Mouse (Mus musculus) mouse embryonic stem cell (cell line): ENCODE measurements around the gene Gne.
"Not testable (repeated sequence)": the region's sequence is repeated elsewhere in the genome, so short reads cannot be mapped to it uniquely, and the experiment has no call there.

ENCODE experiments used
- in situ Hi-C, 2 experiments: fragments of 300-500 bp; cut with MboI; formaldehyde crosslinking; loops; 1 replicate in 1 of 2; 3 replicates in 1 of 2; pipeline ENCODE4 v1.14.3; 2019 to 2020; ENCODE audit warnings: low sequenced_read_pairs in 2 of 2, low pct_unique_long_range_greater_than_20kb in 1 of 2, mixed read lengths in 1 of 2; ENCODE audit not compliant: unreplicated experiment in 1 of 2

The Gne gene

DNA sequence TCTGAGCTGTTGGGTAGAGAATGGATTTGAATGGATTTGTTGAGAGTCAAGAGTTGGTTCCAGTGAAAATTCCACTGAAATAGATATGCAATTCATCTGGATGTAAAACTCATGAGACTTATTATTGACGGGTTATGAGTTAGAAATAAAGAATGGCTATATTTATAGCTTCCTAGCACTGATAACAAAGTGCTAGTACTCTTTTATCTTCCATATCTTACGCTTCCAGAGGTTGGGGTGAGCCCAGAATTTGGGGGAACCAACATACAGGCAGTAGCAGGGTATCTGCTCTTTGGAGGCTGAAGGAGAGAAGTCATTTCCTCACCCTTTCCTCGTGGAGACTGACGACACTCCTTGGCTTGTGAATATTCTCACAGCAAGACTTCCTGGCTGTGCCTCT, 9.6 kb downstream of the Gne start:
- in situ Hi-C loops = no loop called here

- in situ Hi-C loops = no loop called here
These were observed 10.2 kb downstream of the Gne start for GRCm38 (mm10) chr4:44073799-44074198.

DNA sequence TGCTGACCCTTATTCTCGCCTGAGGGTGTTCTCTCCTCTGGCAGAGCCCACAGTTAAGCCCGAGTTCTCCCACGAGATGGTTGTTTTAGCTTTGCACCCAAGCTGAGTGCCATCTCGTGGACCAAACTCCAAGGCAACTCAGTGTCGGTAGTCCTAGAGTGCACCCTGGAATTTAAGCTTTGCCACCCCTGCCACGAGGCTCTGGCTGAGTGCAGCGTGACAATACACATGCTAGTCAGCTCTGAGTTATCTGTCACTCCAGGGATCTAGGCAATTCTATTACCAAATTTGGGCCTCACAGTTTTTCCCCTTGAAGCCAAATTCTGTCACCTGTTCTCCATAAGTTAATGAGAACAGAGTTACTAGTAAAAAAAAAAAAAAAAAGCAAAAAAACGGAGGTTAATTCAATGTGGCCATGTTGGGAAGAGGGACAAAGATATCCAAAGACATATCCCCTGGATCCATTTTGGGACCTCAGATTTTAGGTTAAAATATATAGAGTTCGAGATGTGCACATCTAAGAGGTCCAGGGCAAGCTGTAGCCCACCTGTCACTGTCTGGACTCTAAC, 11.0 kb downstream of the Gne start:
- in situ Hi-C loops = no loop called here

- in situ Hi-C loops = no loop called here
These were observed 11.7 kb downstream of the Gne start for GRCm38 (mm10) chr4:44072146-44072872.

DNA sequence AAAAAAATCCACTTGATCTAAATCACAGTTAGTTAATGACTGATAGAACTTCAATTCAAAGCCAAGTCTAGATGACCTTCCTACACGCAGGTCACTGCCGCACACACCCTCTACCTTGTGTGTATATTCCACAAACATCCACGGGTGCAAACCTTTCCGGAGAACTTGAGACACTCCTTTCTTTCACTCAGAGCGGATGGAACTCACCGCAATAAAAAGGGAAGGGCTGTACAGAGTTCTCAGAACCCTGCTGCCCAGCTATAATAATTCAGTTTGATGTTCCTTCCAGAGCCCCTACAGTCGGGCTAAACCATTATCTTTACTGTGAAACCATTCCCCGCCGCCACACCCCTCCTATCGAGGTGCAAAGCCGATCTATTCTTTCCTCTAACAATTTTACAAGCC, 12.2 kb downstream of the Gne start:
- in situ Hi-C loops = no loop called here

GRCm38 (mm10) chr4:44070641-44071040, 13.3 kb downstream of the Gne start:
- in situ Hi-C loops = no loop called here

GRCm38 (mm10) chr4:44069411-44069810, 14.6 kb downstream of the Gne start:
- in situ Hi-C loops = no loop called here

DNA sequence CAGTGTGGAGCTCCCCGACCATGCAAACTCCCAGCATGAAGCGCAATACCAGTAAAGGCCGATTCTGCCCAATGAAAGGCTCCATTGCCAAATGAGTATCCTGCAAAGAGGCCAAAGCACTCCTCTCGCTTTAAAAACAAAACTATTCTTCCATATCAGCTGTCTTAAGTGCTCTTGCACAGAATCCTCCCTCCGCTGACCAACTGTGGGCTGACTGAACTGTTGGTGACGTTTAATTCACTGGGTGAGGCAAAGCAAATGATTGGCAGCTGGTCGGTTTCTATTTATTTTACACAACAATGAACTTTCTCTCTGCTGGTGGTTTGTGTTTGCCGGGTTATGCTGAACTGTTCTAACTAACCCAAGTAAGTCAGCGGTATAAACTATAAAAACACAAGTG, 15.2 kb downstream of the Gne start:
- in situ Hi-C loops = no loop called here

- in situ Hi-C loops = no loop called here
These were observed 17.1 kb downstream of the Gne start for GRCm38 (mm10) chr4:44066891-44067290.

GRCm38 (mm10) chr4:44065355-44066025, 18.5 kb downstream of the Gne start:
- in situ Hi-C loops = no loop called here

GRCm38 (mm10) chr4:44062816-44063215, 21.2 kb downstream of the Gne start:
- in situ Hi-C loops = no loop called here

GRCm38 (mm10) chr4:44062062-44062461, 21.9 kb downstream of the Gne start:
- in situ Hi-C loops = no loop called here

DNA sequence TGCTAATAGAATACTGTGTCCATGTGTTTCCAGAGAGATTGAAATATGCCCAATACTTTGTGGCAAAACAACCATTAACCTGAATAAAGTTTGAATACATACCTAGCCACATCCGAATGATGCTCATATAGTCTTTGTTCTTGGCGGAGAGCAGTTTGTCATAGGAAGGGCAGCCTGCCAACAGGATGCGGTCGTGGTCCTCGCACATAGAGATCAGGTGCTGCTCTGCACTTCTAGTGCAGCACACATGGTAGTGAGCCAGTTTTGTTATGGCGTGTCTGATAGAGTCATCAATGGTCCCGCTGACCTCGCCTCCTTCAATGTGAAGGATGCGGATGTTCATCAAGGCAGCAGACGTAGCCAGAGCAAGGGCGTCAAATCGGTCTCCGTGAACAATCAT, 24.3 kb downstream of the Gne start:
- in situ Hi-C loops = no loop called here

- in situ Hi-C loops = no loop called here
These were observed 34.2 kb downstream of the Gne start for GRCm38 (mm10) chr4:44049812-44050211.

- in situ Hi-C loops = no loop called here
These were observed 37.9 kb downstream of the Gne start for GRCm38 (mm10) chr4:44046066-44046465.

GRCm38 (mm10) chr4:44044685-44045356, 39.2 kb downstream of the Gne start:
- in situ Hi-C loops = no loop called here

DNA sequence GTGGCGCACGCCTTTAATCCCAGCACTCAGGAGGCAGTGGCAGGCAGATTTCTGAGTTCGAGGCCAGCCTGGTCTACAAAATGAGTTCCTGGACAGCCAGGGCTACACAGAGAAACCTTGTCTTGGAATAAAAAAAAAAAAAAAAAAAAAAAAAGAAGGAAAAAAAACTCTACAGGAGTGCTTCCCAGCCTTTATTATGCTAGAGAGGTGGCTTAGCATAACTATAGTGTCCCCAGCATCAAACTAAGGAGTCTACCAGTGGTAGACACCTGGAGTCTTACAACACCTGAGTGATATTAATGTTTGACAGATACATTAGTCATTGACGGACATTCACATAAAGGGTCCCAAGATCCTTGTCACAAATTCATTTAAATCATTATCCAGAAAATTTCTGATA, 40.8 kb downstream of the Gne start:
- in situ Hi-C loops = not testable (repeated sequence)

GRCm38 (mm10) chr4:44042429-44042828, 41.5 kb downstream of the Gne start:
- in situ Hi-C loops = no loop called here

DNA sequence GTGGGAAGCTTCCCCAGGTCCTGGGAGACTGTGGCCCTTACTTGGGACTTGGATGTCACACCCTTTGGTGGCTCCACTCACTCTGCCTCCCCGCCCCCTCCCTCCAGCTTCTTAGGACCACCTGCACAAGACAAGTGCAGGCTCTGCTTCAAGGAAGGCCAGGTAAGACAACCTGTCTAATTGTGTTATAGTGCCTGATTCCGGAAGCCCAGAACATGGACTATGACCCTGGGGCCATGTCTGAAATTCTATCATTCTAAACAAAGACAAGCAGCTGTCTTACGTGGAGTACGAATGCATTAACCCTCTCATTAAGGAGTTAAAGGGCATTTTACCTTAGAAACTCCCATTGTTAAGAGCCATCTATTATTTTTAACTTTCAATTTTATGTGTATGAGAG, 43.2 kb downstream of the Gne start:
- in situ Hi-C loops = no loop called here
